Mouse (Mus musculus) heart, postnatal 0 days (tissue): ENCODE measurements at regions not wholly inside any gene's neighbourhood (a gene's known extent, or its start where the extent isn't known, plus 50 kb on each side); places are given as distances from the start of the nearest gene placed in this dataset.

ENCODE experiments used
- ATAC-seq: fragments of 200-750 bp; cut with Nextera tagmentation; 2 replicates; pipeline ENCODE4 v1.8.0; 2017; ENCODE audit warnings: low read depth, moderate number of reproducible peaks, moderate library complexity; ENCODE audit not compliant: insufficient read depth
- DNase-seq: peaks from one replicate; pipeline ENCODE4 v3.0.0-alpha.2; 2016; ENCODE audit warnings: low spot score
- H3K27ac ChIP-seq: fragments of 300-500 bp; sonication (generic); 2 replicates; pipeline ENCODE4 v1.5.1; 2014; ENCODE audit warnings: low read depth, mild to moderate bottlenecking
- H3K27me3 ChIP-seq: fragments of 300-500 bp; sonication (generic); 2 replicates; pipeline ENCODE4 v1.6.1; 2014; ENCODE audit warnings: low read length, mixed read lengths; ENCODE audit not compliant: control insufficient read depth, insufficient read depth
- H3K36me3 ChIP-seq: fragments of 300-500 bp; sonication (generic); replicated peaks from 2 replicates; pipeline ENCODE4 v1.6.1; 2014; ENCODE audit warnings: low read length, mixed read lengths; ENCODE audit not compliant: control insufficient read depth, insufficient read depth
- H3K4me1 ChIP-seq: fragments of 300-500 bp; sonication (generic); 2 replicates; pipeline ENCODE4 v1.6.1; 2014; ENCODE audit warnings: antibody characterized with exemption; ENCODE audit not compliant: control insufficient read depth, insufficient read depth
- H3K4me2 ChIP-seq: fragments of 300-500 bp; sonication (generic); 2 replicates; pipeline ENCODE4 v1.6.1; 2014; ENCODE audit warnings: low read depth, mild to moderate bottlenecking, low read length, moderate library complexity
- H3K4me3 ChIP-seq: fragments of 300-500 bp; sonication (generic); 2 replicates; pipeline ENCODE4 v1.5.1; 2014; ENCODE audit warnings: low read depth, low read length
- H3K9ac ChIP-seq: fragments of 300-500 bp; sonication (generic); replicated peaks from 2 replicates; pipeline ENCODE4 v1.6.1; 2014; ENCODE audit warnings: low read depth, low read length, mixed read lengths
- H3K9me3 ChIP-seq: fragments of 300-500 bp; sonication (generic); replicated peaks from 2 replicates; pipeline ENCODE4 v1.6.1; 2016; ENCODE audit warnings: low read length; ENCODE audit not compliant: control insufficient read depth
- CTCF ChIP-seq: IDR thresholded peaks from 2 replicates; pipeline ENCODE4 v1.5.1; 2016; ENCODE audit warnings: antibody characterized with exemption, control low read depth, low read depth
- EP300 ChIP-seq: IDR thresholded peaks from 2 replicates; pipeline ENCODE4 v1.6.1; 2016; ENCODE audit warnings: antibody characterized with exemption, low read depth
- WGBS: fragments of 180-500 bp; shearing (Covaris S2); extraction: QIAGEN DNeasy Blood & Tissue Kit; methylation state at CpG from one replicate; pipeline ENCODE4 v1.1.7; 2014; 5-methylcytosine and 5-hydroxymethylcytosine counted together

GRCm38 (mm10) chr14:90488301-90488700 lies 2017.1 kb upstream of the Pcdh20 start:
- Histone ChIP-seq H3K9me3 (no peaks in the 10 kb centered on the region), H3K9ac (no peak overlapping the region), H3K27me3 (no peaks in the 10 kb centered on the region), H3K4me2 (no peak overlapping the region), H3K36me3 (no peaks in the 10 kb centered on the region), H3K27ac (no peak overlapping the region), H3K4me3 (no peak overlapping the region), H3K4me1 (no peaks in the 10 kb centered on the region)
- ATAC-seq: no peak
- TF ChIP-seq EP300: no peak
- TF ChIP-seq CTCF: no peak
- no peak for DNase-seq
- 72% methylated on average over 2 of the region's 2 CpGs for WGBS

GRCm38 (mm10) chr14:90447971-90448370 lies 1976.8 kb upstream of the Pcdh20 start:
- Histone ChIP-seq H3K36me3 (no peaks in the 10 kb centered on the region), H3K4me1 (no peaks in the 10 kb centered on the region), H3K4me3 (no peak overlapping the region), H3K27me3 (no peaks in the 10 kb centered on the region), H3K4me2 (no peak overlapping the region), H3K27ac (no peak overlapping the region), H3K9me3 (no peaks in the 10 kb centered on the region), H3K9ac (no peak overlapping the region)
- DNase-seq (no peak), ATAC-seq (no peak)
- TF ChIP-seq CTCF: no peak
- no peak for TF ChIP-seq EP300
- 60% methylated on average over 2 of the region's 2 CpGs for WGBS

- H3K36me3 ChIP-seq: no peaks in the 10 kb centered on the region
- H3K9me3 ChIP-seq: no peaks in the 10 kb centered on the region
- H3K27me3 ChIP-seq: no peaks in the 10 kb centered on the region
- no peak overlapping the region for H3K4me3 ChIP-seq
- peak; percentile 42 for DNase-seq
- 35% methylated on average over 7 of the region's 7 CpGs for WGBS
- H3K27ac ChIP-seq: no peak overlapping the region
- TF ChIP-seq CTCF: peak; percentile 63
- no peak for TF ChIP-seq EP300
- H3K4me1 ChIP-seq: no peaks in the 10 kb centered on the region
- H3K9ac ChIP-seq: no peak overlapping the region
- no peak overlapping the region for H3K4me2 ChIP-seq
- ATAC-seq: no peak
Observed at GRCm38 (mm10) chr14:90432874-90433543, 1961.8 kb upstream of the Pcdh20 start.

GRCm38 (mm10) chr14:90412707-90413106 lies 1941.5 kb upstream of the Pcdh20 start:
- ATAC-seq (no peak), DNase-seq (no peak)
- Histone ChIP-seq H3K4me1 (no peaks in the 10 kb centered on the region), H3K27me3 (no peaks in the 10 kb centered on the region), H3K4me2 (no peak overlapping the region), H3K36me3 (no peaks in the 10 kb centered on the region), H3K4me3 (no peak overlapping the region), H3K27ac (no peak overlapping the region), H3K9ac (no peak overlapping the region), H3K9me3 (no peaks in the 10 kb centered on the region)
- WGBS: 59% methylated on average over 3 of the region's 3 CpGs
- TF ChIP-seq EP300 (no peak), CTCF (no peak)

GRCm38 (mm10) chr14:90406350-90406749 lies 1935.2 kb upstream of the Pcdh20 start:
- no peak for ATAC-seq
- no peak overlapping the region for H3K27ac ChIP-seq
- WGBS: 72% methylated on average over 2 of the region's 2 CpGs

GRCm38 (mm10) chr14:90405476-90405875 lies 1934.3 kb upstream of the Pcdh20 start:
- DNase-seq: no peak
- 90% methylated on average over 1 of the region's 1 CpGs for WGBS
- no peaks in the 10 kb centered on the region for H3K27me3 ChIP-seq
- no peaks in the 10 kb centered on the region for H3K4me1 ChIP-seq
- no peak overlapping the region for H3K27ac ChIP-seq
- TF ChIP-seq EP300 (no peak), CTCF (no peak)
- no peaks in the 10 kb centered on the region for H3K36me3 ChIP-seq
- no peak overlapping the region for H3K4me2 ChIP-seq
- no peak overlapping the region for H3K4me3 ChIP-seq
- ATAC-seq: no peak
- H3K9me3 ChIP-seq: no peaks in the 10 kb centered on the region
- H3K9ac ChIP-seq: no peak overlapping the region

More at GRCm38 (mm10) chr14:90406350-90406749, 1935.2 kb upstream of the Pcdh20 start:
- no peak for DNase-seq
- TF ChIP-seq CTCF (no peak), EP300 (no peak)
- Histone ChIP-seq H3K4me3 (no peak overlapping the region), H3K4me2 (no peak overlapping the region), H3K27me3 (no peaks in the 10 kb centered on the region), H3K36me3 (no peaks in the 10 kb centered on the region), H3K9ac (no peak overlapping the region), H3K4me1 (no peaks in the 10 kb centered on the region), H3K9me3 (no peaks in the 10 kb centered on the region)
